Mouse (Mus musculus) heart, adult 2 months (tissue): ENCODE data around the gene Tbc1d23. TPM values are rescaled to one million over a fixed set of nuclear protein-coding genes. Genes with fewer than 3 reads are reported as not detected.
"Not testable (repeated sequence)": the region's sequence is repeated elsewhere in the genome, so short reads cannot be mapped to it uniquely, and the experiment has no call there.

Source experiments
- DNase-seq, 2 experiments: peaks; one replicate each; pipeline ENCODE4 v3.0.0; 2021
- H3K27ac ChIP-seq: fragments of 200-600 bp; 2 replicates; pipeline ENCODE4 v1.8.1; 2022
- H3K27me3 ChIP-seq: fragments of 200-500 bp; 2 replicates; pipeline ENCODE4 v1.6.1; 2012; ENCODE audit warnings: mild to moderate bottlenecking, low read length, inconsistent platforms, mixed read lengths; ENCODE audit not compliant: control insufficient read depth, insufficient read depth
- H3K36me3 ChIP-seq: fragments of 200-500 bp; 2 replicates; pipeline ENCODE4 v1.6.1; 2012; ENCODE audit warnings: low read length, inconsistent platforms; ENCODE audit not compliant: control insufficient read depth, insufficient read depth
- H3K4me1 ChIP-seq: fragments of 200-500 bp; 2 replicates; pipeline ENCODE4 v1.6.1; 2011; ENCODE audit warnings: low read length; ENCODE audit not compliant: control insufficient read depth, insufficient read depth
- H3K4me3 ChIP-seq: fragments of 200-600 bp; 2 replicates; pipeline ENCODE4 v1.8.1; 2022
- H3K79me2 ChIP-seq: fragments of 200-500 bp; replicated peaks from 2 replicates; pipeline ENCODE4 v1.6.1; 2012; ENCODE audit warnings: mild to moderate bottlenecking, inconsistent platforms, low read length, moderate library complexity, mixed read lengths; ENCODE audit not compliant: control insufficient read depth, insufficient read depth
- H3K9ac ChIP-seq: fragments of 200-500 bp; 2 replicates; pipeline ENCODE4 v1.6.1; 2012; ENCODE audit warnings: low read depth, mild to moderate bottlenecking, control low read depth, inconsistent platforms, low read length, mixed read lengths
- CTCF ChIP-seq: fragments of 200-600 bp; IDR thresholded peaks from 2 replicates; pipeline ENCODE4 v1.8.1; 2022; ENCODE audit warnings: antibody characterized with exemption, mild to moderate bottlenecking, moderate library complexity
- EP300 ChIP-seq: fragments of 200-500 bp; IDR thresholded peaks from 2 replicates; pipeline ENCODE4 v1.6.1; 2011; ENCODE audit warnings: low read depth, low read length, control low read depth; ENCODE audit not compliant: insufficient read depth
- POLR2A ChIP-seq: fragments of 200-500 bp; IDR thresholded peaks from 2 replicates; pipeline ENCODE4 v1.6.1; 2011; ENCODE audit warnings: mild to moderate bottlenecking, low read depth, low read length, control low read depth; ENCODE audit not compliant: insufficient read depth
- WGBS: fragments of 180-500 bp; shearing (Covaris S2); methylation state at CpG from one replicate; pipeline ENCODE4 v1.1.7; 2018; 5-methylcytosine and 5-hydroxymethylcytosine counted together
- intact Hi-C: fragments of 180-260 bp; cut with DNase I; formaldehyde crosslinking; loops from one replicate; pipeline ENCODE4 v1.15.1; 2025
- polyA plus RNA-seq: library from polyadenylated mRNA; depleted of rRNA; stranded (reverse); fragments of >200 nt; gene quantifications from 2 replicates; pipeline ENCODE4 v1.2.3, GENCODE M21; 2012
- total RNA-seq, 2 experiments: library from RNA; stranded (reverse); gene quantifications; 2 replicates each; pipeline ENCODE4 v1.2.3; 2021

The Tbc1d23 gene
- total and polyA plus RNA-seq, 3 experiments: 7.7 to 26.1 (median 25.3) TPM

DNA sequence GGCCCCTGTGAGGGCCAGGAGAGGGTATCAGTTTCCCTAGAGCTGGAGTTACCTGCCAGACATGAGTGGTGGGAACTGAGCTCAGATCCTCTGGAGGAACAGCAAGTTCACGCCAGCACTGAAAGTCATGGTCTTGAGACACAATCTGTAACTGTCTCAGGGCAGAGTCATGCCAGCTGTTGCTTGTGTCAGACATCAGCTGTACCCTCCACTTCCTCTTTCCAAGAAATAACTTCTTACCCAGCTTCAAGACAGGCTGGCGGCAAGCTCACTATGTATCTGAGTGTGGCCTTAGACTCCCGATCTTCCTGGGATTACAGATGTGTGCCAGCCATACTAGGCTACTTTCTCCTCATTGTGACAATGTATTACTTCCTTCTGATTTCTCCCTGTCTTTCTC is 15.3 kb upstream of the Tbc1d23 start:
- Histone ChIP-seq H3K9ac (no peak overlapping the region), H3K27me3 (no peaks in the 10 kb centered on the region), H3K36me3 (no peaks in the 10 kb centered on the region), H3K4me3 (no peak overlapping the region), H3K4me1 (peaks cover 2% of the 10 kb centered on the region), H3K27ac (no peak overlapping the region), H3K79me2 (no peaks in the 10 kb centered on the region)
- DNase-seq: peak in 1 of 2 experiments; percentile 32
- intact Hi-C loops: loop anchor here (5.0 kb wide), 1 partner anchor 81 kb away; no protein-coding TSS in a partner anchor
- no peak for TF ChIP-seq POLR2A
- no peak for TF ChIP-seq EP300
- TF ChIP-seq CTCF: no peak
- 81% methylated on average over 3 of the region's 3 CpGs for WGBS

DNA sequence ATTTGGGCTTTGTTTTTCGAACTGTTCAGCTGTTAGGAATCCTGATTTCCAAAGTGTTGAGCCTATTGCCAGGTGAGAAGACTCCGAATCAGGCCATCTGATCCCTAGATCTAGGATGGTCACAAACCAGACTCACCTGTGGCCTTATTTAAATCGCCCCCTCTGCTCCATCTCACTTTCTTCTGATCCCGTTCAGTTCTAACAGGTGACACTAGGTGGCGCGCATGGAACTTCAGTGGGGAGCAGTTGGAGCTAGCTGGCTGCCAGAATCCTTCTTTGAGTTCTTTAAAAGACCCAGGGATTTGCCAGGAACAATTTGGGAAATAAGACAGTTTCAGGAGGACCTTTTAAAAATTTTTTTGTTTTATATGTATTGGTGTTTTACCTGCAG is 12.5 kb upstream of the Tbc1d23 start:
- H3K27me3 ChIP-seq: no peaks in the 10 kb centered on the region
- peak; percentile 84 for TF ChIP-seq EP300
- TF ChIP-seq POLR2A: no peak
- TF ChIP-seq CTCF: peak; percentile 89
- H3K4me1 ChIP-seq: peaks cover 2% of the 10 kb centered on the region
- H3K79me2 ChIP-seq: no peaks in the 10 kb centered on the region
- intact Hi-C loops: loop anchor here (1.0 to 5.0 kb wide), 4 partner anchors 48 to 348 kb away; partner anchors contain the start of gene Tmem30c
- no peak overlapping the region for H3K9ac ChIP-seq
- 7% methylated on average over 6 of the region's 6 CpGs for WGBS
- peak; percentile 77 to 88 for DNase-seq
- H3K4me3 ChIP-seq: no peak overlapping the region
- H3K36me3 ChIP-seq: no peaks in the 10 kb centered on the region
- H3K27ac ChIP-seq: peak overlapping the region; percentile 23; the same call in 1 of the 2 replicates

- Histone ChIP-seq H3K79me2 (no peaks in the 10 kb centered on the region), H3K4me3 (no peak overlapping the region), H3K27me3 (no peaks in the 10 kb centered on the region), H3K4me1 (peaks cover 2% of the 10 kb centered on the region), H3K9ac (no peak overlapping the region), H3K27ac (no peak overlapping the region; the same call in 1 of the 2 replicates), H3K36me3 (no peaks in the 10 kb centered on the region)
- intact Hi-C loops: loop anchor here (5.0 kb wide), 3 partner anchors 49 to 349 kb away; partner anchors contain the start of gene Tmem30c
- DNase-seq: peak; percentile 34 to 41
- TF ChIP-seq POLR2A (no peak), EP300 (no peak)
- 29% methylated on average over 10 of the region's 10 CpGs for WGBS
Observed at GRCm38 (mm10) chr16:57243205-57243857, 12.0 kb upstream of the Tbc1d23 start.

- no peaks in the 10 kb centered on the region for H3K27me3 ChIP-seq
- 82% methylated on average over 5 of the region's 5 CpGs for WGBS
- no peak overlapping the region for H3K27ac ChIP-seq
- H3K79me2 ChIP-seq: no peaks in the 10 kb centered on the region
- no peaks in the 10 kb centered on the region for H3K36me3 ChIP-seq
- H3K9ac ChIP-seq: no peak overlapping the region
- H3K4me3 ChIP-seq: no peak overlapping the region
- no peak for DNase-seq
- no peak for TF ChIP-seq POLR2A
- TF ChIP-seq EP300: no peak
- TF ChIP-seq CTCF: no peak
- intact Hi-C loops: loop anchor here (5.0 kb wide), 3 partner anchors 49 to 349 kb away; partner anchors contain the start of gene Tmem30c
- peaks cover 2% of the 10 kb centered on the region for H3K4me1 ChIP-seq
Observed at GRCm38 (mm10) chr16:57242857-57243204, 11.5 kb upstream of the Tbc1d23 start.

DNA sequence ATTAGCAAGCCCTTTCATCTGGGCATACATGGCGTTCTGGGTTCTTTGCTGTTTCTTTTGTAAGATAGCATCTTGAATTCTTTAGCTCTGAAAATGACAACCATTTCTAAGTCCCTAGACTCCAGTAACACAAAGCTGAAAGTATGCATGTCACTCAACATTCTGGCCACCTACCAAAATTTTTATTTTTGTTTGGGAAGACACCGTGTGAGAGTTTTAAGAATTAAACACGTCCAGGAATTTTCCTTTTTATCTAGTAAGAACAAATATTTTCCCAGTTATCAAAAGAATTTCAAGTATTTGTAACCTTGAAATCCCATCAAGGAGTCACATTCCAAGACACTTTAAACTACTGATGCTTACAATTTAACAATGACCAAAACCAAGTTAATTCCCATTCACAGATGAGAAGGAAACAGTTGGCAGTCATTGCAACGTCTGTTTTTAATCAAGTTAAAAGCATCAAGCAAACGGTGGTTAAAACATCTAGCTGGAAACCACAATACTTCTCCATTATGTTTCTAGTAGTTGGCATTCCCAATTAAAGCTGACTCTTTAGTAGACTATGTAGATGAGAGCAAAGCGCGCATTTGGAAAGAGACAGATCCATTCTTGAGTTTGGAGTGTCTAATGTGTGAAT is 4.7 kb upstream of the Tbc1d23 start:
- Histone ChIP-seq H3K27me3 (no peaks in the 10 kb centered on the region), H3K4me3 (no peak overlapping the region), H3K9ac (no peak overlapping the region), H3K79me2 (no peaks in the 10 kb centered on the region), H3K4me1 (no peaks in the 10 kb centered on the region), H3K27ac (no peak overlapping the region), H3K36me3 (no peaks in the 10 kb centered on the region)
- DNase-seq: no peak
- intact Hi-C loops: loop anchor here (10.0 kb wide), 1 partner anchor 1279 kb away; no protein-coding TSS in a partner anchor
- no peak for TF ChIP-seq CTCF
- TF ChIP-seq EP300: no peak
- no peak for TF ChIP-seq POLR2A
- WGBS: 33% methylated on average over 7 of the region's 7 CpGs

GRCm38 (mm10) chr16:57231937-57232310 is 620 bp upstream of the Tbc1d23 start:
- not testable (repeated sequence) for H3K4me1 ChIP-seq, DNase-seq, H3K36me3 ChIP-seq, H3K27me3 ChIP-seq, H3K79me2 ChIP-seq, H3K9ac ChIP-seq
- intact Hi-C loops: loop anchor here (5.0 to 10.0 kb wide), 3 partner anchors 110 to 1495 kb away; partner anchors contain the start of genes Cldnd1 and Tomm70a
- peak overlapping the region; percentile 40; the same call in 1 of the 2 replicates for H3K27ac ChIP-seq
- H3K4me3 ChIP-seq: peak overlapping the region; percentile 94; the same call in 1 of the 2 replicates
- 68% methylated on average over 5 of the region's 5 CpGs for WGBS
